Comparison of ENCODE assay signal across 21 mouse cellular contexts in genomic region chr5:43055111-43055710, GRCm38 (mm10).
DNase-seq lines count a peak whose midpoint lies in the region; ATAC-seq and TF ChIP-seq lines count a peak whose summit lies in the region.
"Had no signal": no experiment of that assay in that cellular context is flagged by ENCODE, and none has a peak within 500 bp of the region (broad histone marks: within the 10 kb centered on the region; RNA-seq: fewer than 3 reads in every experiment).

No protein-coding gene starts in this region.

- no peak overlapping the region for H3K9ac ChIP-seq in hindbrain, postnatal 0 days (replicated peaks; ENCODE audit: low read length)
- H3K9ac ChIP-seq in hindbrain, embryonic 14.5 days, result no peak overlapping the region
- H3K9ac ChIP-seq: heart, embryonic 13.5 days; hindbrain, embryonic 12.5 days had no signal

- no peaks in the 10 kb centered on the region for H3K36me3 ChIP-seq in hindbrain, postnatal 0 days (ENCODE audit: insufficient read depth, low read length)
- no peaks in the 10 kb centered on the region for H3K36me3 ChIP-seq in hindbrain, embryonic 14.5 days (replicated peaks; ENCODE audit: control insufficient read depth, insufficient read depth)
- H3K36me3 ChIP-seq: heart, embryonic 13.5 days; hindbrain, embryonic 12.5 days; midbrain, embryonic 10.5 days had no signal

- 41% methylated on average over 4 of the region's 4 CpGs for WGBS in hindbrain, postnatal 0 days
- 63% methylated on average over 4 of the region's 4 CpGs for WGBS in hindbrain, embryonic 14.5 days

- peaks cover 5% of the 10 kb centered on the region; the same call in 1 of the 2 replicates for H3K4me1 ChIP-seq in hindbrain, postnatal 0 days (ENCODE audit: insufficient read depth, low read length)
- H3K4me1 ChIP-seq in hindbrain, embryonic 14.5 days (replicated peaks; ENCODE audit: control insufficient read depth, insufficient read depth, low read length), result no peaks in the 10 kb centered on the region
- H3K4me1 ChIP-seq: heart, embryonic 13.5 days; hindbrain, embryonic 12.5 days; midbrain, embryonic 10.5 days had no signal

- H3K4me3 ChIP-seq in hindbrain, postnatal 0 days (ENCODE audit: low read length), result no peak overlapping the region
- H3K4me3 ChIP-seq in hindbrain, embryonic 14.5 days (replicated peaks; ENCODE audit: low read length), result no peak overlapping the region
- H3K4me3 ChIP-seq: heart, adult 2 months; heart, embryonic 13.5 days; hindbrain, embryonic 12.5 days; midbrain, embryonic 10.5 days had no signal

- TF ChIP-seq CTCF in hindbrain, postnatal 0 days (IDR thresholded peaks at IDR 0.05; ENCODE audit: low read depth), result no peak

- no peaks in the 10 kb centered on the region for H3K9me3 ChIP-seq in hindbrain, postnatal 0 days (ENCODE audit: low read length)
- no peaks in the 10 kb centered on the region for H3K9me3 ChIP-seq in hindbrain, embryonic 14.5 days (ENCODE audit: control insufficient read depth, low read length)
- H3K9me3 ChIP-seq: heart, embryonic 13.5 days; hindbrain, embryonic 12.5 days; midbrain, embryonic 10.5 days had no signal

- no peak overlapping the region for H3K27ac ChIP-seq in hindbrain, postnatal 0 days
- H3K27ac ChIP-seq in hindbrain, embryonic 14.5 days, result no peak overlapping the region
- H3K27ac ChIP-seq: heart, adult 2 months; heart, embryonic 13.5 days; hindbrain, embryonic 12.5 days; midbrain, embryonic 10.5 days had no signal

- ATAC-seq in hindbrain, postnatal 0 days, result no peak
- ATAC-seq in hindbrain, embryonic 14.5 days (ENCODE audit: low FRiP score), result no peak
- ATAC-seq: inflammation-experienced regulatory T-cells, adult 6 months had no signal

- peak; percentile 36 to 46 for DNase-seq in cerebellum, adult 18-20 months
- DNase-seq in cerebellum, adult 8-10 months, result no peak
- DNase-seq in hindbrain, postnatal 0 days (ENCODE audit: low spot score), result peak; percentile 60
- no peak for DNase-seq in hindbrain, embryonic 14.5 days (ENCODE audit: low spot score)
- peak; percentile 35 for DNase-seq in right cerebral cortex, postnatal 10 days (ENCODE audit: low spot score in 2 of 2)
- DNase-seq in right cerebral cortex, adult 18-20 months, result no peak
- DNase-seq in testis, postnatal 14 days (ENCODE audit: low spot score), result peak; percentile 38
- DNase-seq: adrenal gland, postnatal 14 days; cerebellum, adult 11 months; gastrocnemius, postnatal 25 days; heart, adult 2 months; kidney, adult 18-20 months; layer of hippocampus, adult 9-11 months; lung, postnatal 10 days; retina, postnatal 1 day; spleen, adult 18-20 months; thymus, postnatal 14 days had no signal

- H3K27me3 ChIP-seq in hindbrain, postnatal 0 days (ENCODE audit: insufficient read depth, low read length), result no peaks in the 10 kb centered on the region
- H3K27me3 ChIP-seq in hindbrain, embryonic 14.5 days (ENCODE audit: control insufficient read depth, insufficient read depth, low read length), result no peaks in the 10 kb centered on the region
- H3K27me3 ChIP-seq: heart, embryonic 13.5 days; hindbrain, embryonic 12.5 days had no signal

- no peak overlapping the region for H3K4me2 ChIP-seq in hindbrain, postnatal 0 days (ENCODE audit: low read depth, low read length)
- H3K4me2 ChIP-seq in hindbrain, embryonic 14.5 days (replicated peaks), result no peak overlapping the region
- H3K4me2 ChIP-seq: heart, embryonic 13.5 days; hindbrain, embryonic 12.5 days had no signal

Comparison
In these comparisons a context has a peak if more than half of its experiments do, and no peak if none do; other contexts are left out.
1. DNase-seq: peak in cerebellum, adult 18-20 months (2 of 2), hindbrain, postnatal 0 days (single experiment), right cerebral cortex, postnatal 10 days (2 of 2) and testis, postnatal 14 days (single experiment); none in cerebellum, adult 8-10 months (single experiment), hindbrain, embryonic 14.5 days (single experiment) and right cerebral cortex, adult 18-20 months (single experiment).